Mouse (Mus musculus) CH12.LX (cell line): Measurements from ENCODE around the gene Bri3.

Source experiments
- CTCF ChIP-seq, 2 experiments: IDR thresholded peaks in 1 of 2; conservative IDR thresholded peaks in 1 of 2; 2 replicates each; pipeline ENCODE4 v1.5.1; 2011 to 2012; ENCODE audit warnings: low read depth in 2 of 2, low read length in 2 of 2, improper control_type of control experiment in 1 of 2, inconsistent platforms in 1 of 2, mild to moderate bottlenecking in 1 of 2, moderate library complexity in 1 of 2
- ELF1 ChIP-seq: IDR thresholded peaks from 2 replicates; pipeline ENCODE4 v1.6.1; 2014; ENCODE audit warnings: low read depth, mild to moderate bottlenecking, inconsistent platforms, low read length, improper control_type of control experiment
- EP300 ChIP-seq: IDR thresholded peaks from 2 replicates; pipeline ENCODE4 v1.6.1; 2011; ENCODE audit warnings: low read length, improper control_type of control experiment
- ETS1 ChIP-seq: conservative IDR thresholded peaks from 2 replicates; pipeline ENCODE4 v1.6.1; 2012; ENCODE audit warnings: low read depth, mild to moderate bottlenecking, inconsistent platforms, low read length, improper control_type of control experiment, moderate library complexity
- IRF4 ChIP-seq: IDR thresholded peaks from 2 replicates; pipeline ENCODE4 v1.6.1; 2014; ENCODE audit warnings: low read depth, mild to moderate bottlenecking, inconsistent platforms, low read length, improper control_type of control experiment
- JUND ChIP-seq: conservative IDR thresholded peaks from 2 replicates; pipeline ENCODE4 v1.6.1; 2011; ENCODE audit warnings: low read depth, low read length, improper control_type of control experiment
- KAT2A ChIP-seq: IDR thresholded peaks from 2 replicates; pipeline ENCODE4 v1.6.1; 2012; ENCODE audit warnings: low read length, improper control_type of control experiment, inconsistent platforms; ENCODE audit not compliant: insufficient replicate concordance
- MAZ ChIP-seq: IDR thresholded peaks from 2 replicates; pipeline ENCODE4 v1.6.1; 2012; ENCODE audit warnings: low read depth, mild to moderate bottlenecking, inconsistent platforms, low read length, improper control_type of control experiment, moderate library complexity
- NRF1 ChIP-seq: IDR thresholded peaks from 2 replicates; pipeline ENCODE4 v1.6.1; 2014; ENCODE audit warnings: low read depth, mild to moderate bottlenecking, inconsistent platforms, low read length, improper control_type of control experiment, moderate library complexity
- POLR2A ChIP-seq: IDR thresholded peaks from 2 replicates; pipeline ENCODE4 v1.6.1; 2011; ENCODE audit warnings: low read depth, mild to moderate bottlenecking, improper control_type of control experiment, low read length
- TBP ChIP-seq: conservative IDR thresholded peaks from 2 replicates; pipeline ENCODE4 v1.6.1; 2011; ENCODE audit warnings: low read depth, low read length, improper control_type of control experiment
- TCF12 ChIP-seq: IDR thresholded peaks from 2 replicates; pipeline ENCODE4 v1.6.1; 2014; ENCODE audit warnings: low read depth, mild to moderate bottlenecking, inconsistent platforms, low read length, improper control_type of control experiment
- UBTF ChIP-seq: IDR thresholded peaks from 2 replicates; pipeline ENCODE4 v1.6.1; 2012; ENCODE audit warnings: low read depth, mild to moderate bottlenecking, inconsistent platforms, low read length, improper control_type of control experiment, moderate library complexity
- ZKSCAN1 ChIP-seq: IDR thresholded peaks from 2 replicates; pipeline ENCODE4 v1.6.1; 2012; ENCODE audit warnings: low read depth, inconsistent platforms, low read length, improper control_type of control experiment, borderline replicate concordance

GRCm38 (mm10) chr5:144359886-144360285 lies 115.6 kb downstream of the Bri3 start:
- no peak for TF ChIP-seq ELF1
- no peak for TF ChIP-seq EP300
- TF ChIP-seq MAZ, result no peak
- TF ChIP-seq POLR2A, result no peak
- no peak for TF ChIP-seq JUND
- no peak for TF ChIP-seq IRF4
- TF ChIP-seq CTCF (conservative IDR thresholded peaks at IDR 0.05 in 1 of 2, IDR thresholded peaks at IDR 0.05 in 1 of 2; ENCODE audit: low read depth in 2 of 2, low read length in 2 of 2), result no peak
- no peak for TF ChIP-seq NRF1
- no peak for TF ChIP-seq UBTF
- no peak for TF ChIP-seq ETS1
- TF ChIP-seq KAT2A, result no peak
- no peak for TF ChIP-seq TCF12
- no peak for TF ChIP-seq TBP
- no peak for TF ChIP-seq ZKSCAN1
